Mouse (Mus musculus) E14TG2a.4 (cell line): Measurements from ENCODE around the gene Pidd1.

ENCODE experiments used
- CTCF ChIP-seq: conservative IDR thresholded peaks from 2 replicates; pipeline ENCODE4 v1.5.1; 2014; ENCODE audit warnings: low read length
- NANOG ChIP-seq: IDR thresholded peaks from 2 replicates; pipeline ENCODE4 v1.6.1; 2014; ENCODE audit warnings: borderline replicate concordance, low read length, mixed read lengths

DNA sequence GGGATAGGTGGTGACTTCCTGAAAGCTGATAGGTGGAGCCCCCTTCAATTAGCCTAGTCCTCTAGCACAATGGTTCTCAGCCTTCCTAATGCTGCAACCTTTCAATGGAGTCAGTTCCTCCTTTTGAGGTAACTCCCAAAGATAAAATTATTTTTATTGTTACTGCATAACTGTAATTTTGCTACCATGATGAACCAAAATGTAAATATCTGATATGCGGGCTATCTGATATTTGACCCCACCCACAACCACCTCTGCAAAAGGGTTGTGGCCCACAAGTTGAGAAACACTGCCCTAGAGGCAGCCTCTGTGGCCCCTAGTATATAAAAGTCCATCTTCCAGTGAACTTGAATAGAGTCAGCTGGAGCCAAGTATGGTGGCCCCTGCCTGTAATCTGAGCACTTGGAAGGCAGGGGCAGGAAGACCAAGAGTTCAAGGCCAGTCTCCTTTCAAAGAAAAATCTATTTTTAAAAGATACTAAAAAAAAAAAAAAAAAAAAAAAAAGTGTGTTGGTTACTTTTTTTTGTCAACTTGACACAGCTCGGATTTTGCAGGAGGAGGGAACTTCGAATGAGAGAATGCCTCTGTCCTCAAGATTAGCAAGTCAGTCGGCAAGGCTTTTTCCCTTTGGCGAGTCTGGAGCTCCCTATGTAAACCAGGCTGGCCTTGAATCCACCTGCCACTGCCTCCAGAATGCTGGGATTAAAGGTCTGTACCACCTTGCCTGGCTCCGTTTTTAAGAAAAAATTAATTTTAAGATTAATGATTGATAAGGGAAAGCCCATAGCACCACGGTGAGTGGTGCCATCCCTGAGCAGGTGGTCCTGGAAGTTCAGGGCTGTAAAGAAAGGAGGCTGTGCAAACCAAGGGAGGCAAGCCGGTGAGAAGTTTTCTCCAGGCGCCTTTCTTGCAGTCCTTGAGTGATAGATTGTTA is 53.2 kb downstream of the Pidd1 start:
- TF ChIP-seq CTCF (no peak), NANOG (no peak)
